18 mouse cellular contexts compared by ENCODE assay signal in genomic region chr4:102138346-102138745, GRCm38 (mm10).
"Had no signal": no experiment of that assay in that cellular context is flagged by ENCODE, and none has a peak within 500 bp of the region (broad histone marks: within the 10 kb centered on the region; RNA-seq: fewer than 3 reads in every experiment).

No protein-coding gene starts in this region.

- H3K4me1 ChIP-seq: midbrain, embryonic 10.5 days; midbrain, embryonic 12.5 days; neural tube, embryonic 13.5 days; neural tube, embryonic 15.5 days had no signal

- DNase-seq: lung, adult 18-20 months; lung, embryonic 14.5 days; lung, postnatal 10 days; lung, postnatal 4 days; midbrain, embryonic 14.5 days; right cerebral cortex, adult 18-20 months; right cerebral cortex, postnatal 25 days; right cerebral cortex, postnatal 4 days; spleen, adult 18-20 months; thymus, adult 18-20 months; thymus, postnatal 14 days; thymus, postnatal 36 days had no signal

- H3K9me3 ChIP-seq: midbrain, embryonic 10.5 days; midbrain, embryonic 12.5 days; neural tube, embryonic 13.5 days; neural tube, embryonic 15.5 days had no signal

- H3K9ac ChIP-seq: lung, embryonic 14.5 days; midbrain, embryonic 12.5 days; neural tube, embryonic 13.5 days; neural tube, embryonic 15.5 days had no signal

- ATAC-seq: midbrain, embryonic 16.5 days had no signal

- H3K36me3 ChIP-seq: midbrain, embryonic 10.5 days; midbrain, embryonic 12.5 days; neural tube, embryonic 13.5 days; neural tube, embryonic 15.5 days had no signal

- H3K27ac ChIP-seq: midbrain, embryonic 10.5 days; midbrain, embryonic 12.5 days; neural tube, embryonic 13.5 days; neural tube, embryonic 15.5 days had no signal

- H3K4me2 ChIP-seq: lung, embryonic 14.5 days; midbrain, embryonic 12.5 days; neural tube, embryonic 13.5 days; neural tube, embryonic 15.5 days had no signal

- H3K4me3 ChIP-seq: midbrain, embryonic 10.5 days; midbrain, embryonic 12.5 days; myocyte; neural tube, embryonic 13.5 days; neural tube, embryonic 15.5 days had no signal

- H3K27me3 ChIP-seq: midbrain, embryonic 12.5 days; neural tube, embryonic 13.5 days; neural tube, embryonic 15.5 days had no signal
